Mouse (Mus musculus): ENCODE results near the gene Fitm1.

- no peak for TF ChIP-seq CTCF (IDR thresholded peaks at IDR 0.05; ENCODE audit: low read depth)
- no peak for TF ChIP-seq EP300 (optimal IDR thresholded peaks at IDR 0.05)
Observed at GRCm38 (mm10) chr14:55570588-55570987, 4.8 kb upstream of the Fitm1 start.

All from stomach, postnatal 0 days (tissue).